Mouse (Mus musculus) CD4-positive, CD25-positive, alpha-beta regulatory T cell, adult 9 weeks (primary cell): ENCODE results near the gene Top3b. TPM values are rescaled to one million over a fixed set of nuclear protein-coding genes. Genes with fewer than 3 reads are reported as not detected.

Source experiments
- polyA plus RNA-seq: library from polyadenylated mRNA; unstranded; fragments of 100-300 nt; shearing (Covaris generic); gene quantifications from one replicate; pipeline ENCODE4 v1.2.1, GENCODE M21; 2017

Gene Top3b
- 122 TPM for polyA plus RNA-seq

GRCm38 (mm10) chr16:16870617-16871331, at the start of gene Top3b, which contains the start of gene Vpreb1:
TSS of gene Top3b (plus strand) at chr16:16870736.
TSS of gene Vpreb1 (minus strand) at chr16:16870843.

GRCm38 (mm10) chr16:16828757-16829615, 41.5 kb upstream of the Top3b start, which contains the start of gene Spag6l:
TSS of gene Spag6l (minus strand) at chr16:16829456.

GRCm38 (mm10) chr16:16863978-16864377, 6.6 kb upstream of the Top3b start, which contains the start of gene Igll1:
TSS of gene Igll1 (minus strand) at chr16:16863985.

GRCm38 (mm10) chr16:16896382-16897055, 26.0 kb downstream of the Top3b start, which contains the start of gene Ppm1f:
TSS of gene Ppm1f (plus strand) at chr16:16896469.

Other genes with a start within 250 kb of the Top3b start
- not detected for gene Olfr19, start 194.3 kb upstream of the Top3b start, polyA plus RNA-seq
- gene Spag6l, start 41.3 kb upstream of the Top3b start, polyA plus RNA-seq = 0.29 TPM
- not detected for gene Igll1, start 6.8 kb upstream of the Top3b start, polyA plus RNA-seq
- gene Vpreb1, start 107 bp downstream of the Top3b start, polyA plus RNA-seq = 2.6 TPM
- gene Ppm1f, start 25.7 kb downstream of the Top3b start, polyA plus RNA-seq = 31.3 TPM
- gene Mapk1, start 112.6 kb downstream of the Top3b start, polyA plus RNA-seq = 28.7 TPM
- gene Ypel1, start 199.0 kb downstream of the Top3b start, polyA plus RNA-seq = 4.0 TPM
- gene Ppil2, start 240.5 kb downstream of the Top3b start, polyA plus RNA-seq = 261 TPM